Mouse (Mus musculus) frontal cortex, postnatal 36 days (tissue): Measurements from ENCODE around the gene 6330409D20Rik.
A peak's percentile ranks its signal among the peaks of the same experiment; 100 is the strongest.

Experiments used
- DNase-seq, 2 experiments: peaks; one replicate each; pipeline ENCODE4 v3.0.0; 2022; ENCODE audit warnings: low spot score in 2 of 2

The 6330409D20Rik gene

GRCm38 (mm10) chr2:32724832-32725790 is 15.7 kb downstream of the 6330409D20Rik start:
- no peak for DNase-seq

- DNase-seq = no peak
Observed at GRCm38 (mm10) chr2:32724149-32724548, 16.7 kb downstream of the 6330409D20Rik start.

GRCm38 (mm10) chr2:32722581-32722980 is 18.2 kb downstream of the 6330409D20Rik start:
- DNase-seq = no peak

GRCm38 (mm10) chr2:32722046-32722445 is 18.8 kb downstream of the 6330409D20Rik start:
- no peak for DNase-seq

GRCm38 (mm10) chr2:32720681-32721229 is 20.1 kb downstream of the 6330409D20Rik start, which contains the start of gene Sh2d3c:
Sh2d3c (plus strand) TSS chr2:32721055.
- DNase-seq = no peak

GRCm38 (mm10) chr2:32720053-32720452 is 20.8 kb downstream of the 6330409D20Rik start:
- no peak for DNase-seq

GRCm38 (mm10) chr2:32718761-32719160 is 22.1 kb downstream of the 6330409D20Rik start:
- no peak for DNase-seq

- DNase-seq = no peak
Observed at GRCm38 (mm10) chr2:32714987-32715425, 25.8 kb downstream of the 6330409D20Rik start.

- no peak for DNase-seq
Observed at GRCm38 (mm10) chr2:32714117-32714986, 26.5 kb downstream of the 6330409D20Rik start.

- peak; percentile 93 to 96 for DNase-seq
Observed at GRCm38 (mm10) chr2:32712934-32713817, 27.6 kb downstream of the 6330409D20Rik start, which contains the start of gene Cdk9. Cdk9 (minus strand) TSS chr2:32713076.

GRCm38 (mm10) chr2:32712586-32712933 is 28.3 kb downstream of the 6330409D20Rik start:
- peak; percentile 92 to 93 for DNase-seq

GRCm38 (mm10) chr2:32712108-32712551 is 28.7 kb downstream of the 6330409D20Rik start:
- DNase-seq = peak; percentile 30 to 31

- DNase-seq = no peak
Observed at GRCm38 (mm10) chr2:32711301-32712056, 29.3 kb downstream of the 6330409D20Rik start.

- DNase-seq = no peak
Observed at GRCm38 (mm10) chr2:32710425-32710824, 30.4 kb downstream of the 6330409D20Rik start.

- DNase-seq = no peak
Observed at GRCm38 (mm10) chr2:32709521-32710137, 31.2 kb downstream of the 6330409D20Rik start.

- DNase-seq = peak; percentile 28 to 42
Observed at GRCm38 (mm10) chr2:32708643-32709042, 32.2 kb downstream of the 6330409D20Rik start.

- DNase-seq = no peak
Observed at GRCm38 (mm10) chr2:32706971-32707370, 33.8 kb downstream of the 6330409D20Rik start.

GRCm38 (mm10) chr2:32705018-32705417 is 35.8 kb downstream of the 6330409D20Rik start:
- DNase-seq = no peak

- DNase-seq = no peak
Observed at GRCm38 (mm10) chr2:32704021-32704421, 36.8 kb downstream of the 6330409D20Rik start, which contains the start of gene Fpgs. Fpgs (minus strand) TSS chr2:32704145.
